Mouse (Mus musculus): Measurements from ENCODE around the gene Zc3h12c.

Gene Zc3h12c

DNA sequence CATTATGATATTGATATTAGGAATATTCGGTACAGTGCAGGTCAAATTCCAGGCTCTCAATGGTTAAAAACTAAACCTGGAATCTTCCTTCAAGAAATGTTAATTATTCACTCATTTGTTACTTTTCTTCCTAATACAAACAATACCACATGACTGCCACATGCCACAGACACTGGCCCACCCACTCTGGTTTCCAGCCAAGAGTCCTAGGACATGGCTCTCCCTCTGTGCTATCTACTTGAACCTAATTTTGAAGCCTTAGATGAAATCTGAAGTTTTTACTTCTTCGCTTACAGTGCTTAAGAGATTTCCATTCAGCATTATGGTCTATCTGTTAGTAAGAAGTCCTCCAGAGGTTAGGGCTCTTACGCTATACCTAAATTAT, 2.7 kb downstream of the Zc3h12c start:
- no peak for DNase-seq (ENCODE audit: low spot score)

GRCm38 (mm10) chr9:52165076-52165705, 3.2 kb downstream of the Zc3h12c start:
- DNase-seq (ENCODE audit: low spot score): no peak

DNA sequence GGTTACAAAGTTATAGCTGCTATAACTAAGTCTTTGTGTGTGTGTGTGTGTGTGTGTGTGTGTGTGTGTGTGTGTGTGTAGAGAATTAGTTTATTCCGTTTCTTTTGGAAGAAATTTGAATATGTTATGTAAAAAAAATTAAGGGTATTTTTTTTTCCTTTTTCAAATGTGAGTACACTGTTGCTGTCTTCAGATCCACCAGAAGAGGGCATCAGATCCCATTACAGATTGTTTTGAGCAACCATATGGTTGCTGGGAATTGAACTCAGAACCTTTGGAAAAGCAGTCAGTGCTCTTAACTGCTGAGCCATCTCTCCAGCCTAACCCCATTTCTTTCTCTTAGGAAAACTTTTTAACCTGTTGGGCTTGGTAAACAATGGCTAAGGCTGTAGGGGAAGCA, 7.9 kb downstream of the Zc3h12c start:
- DNase-seq (ENCODE audit: low spot score): no peak

DNA sequence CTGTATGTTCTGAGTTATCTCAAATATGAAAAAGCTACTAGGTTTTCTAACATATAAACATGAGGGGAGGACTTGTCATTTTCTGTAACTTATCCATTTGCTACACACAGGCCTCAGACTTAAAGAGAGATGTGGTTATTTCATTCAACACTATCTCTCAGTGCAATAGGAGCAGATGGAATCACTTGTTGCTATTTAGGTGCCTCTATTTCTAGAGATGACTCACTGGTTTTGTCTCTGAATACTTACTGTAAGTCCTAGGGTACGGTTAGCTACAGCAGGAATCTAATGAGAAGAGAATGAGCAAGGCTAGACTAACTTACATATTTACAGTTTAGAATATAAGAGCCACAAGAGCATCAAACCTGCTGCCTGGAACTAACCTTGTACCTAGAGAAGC, 9.8 kb downstream of the Zc3h12c start:
- no peak for DNase-seq (ENCODE audit: low spot score)

DNA sequence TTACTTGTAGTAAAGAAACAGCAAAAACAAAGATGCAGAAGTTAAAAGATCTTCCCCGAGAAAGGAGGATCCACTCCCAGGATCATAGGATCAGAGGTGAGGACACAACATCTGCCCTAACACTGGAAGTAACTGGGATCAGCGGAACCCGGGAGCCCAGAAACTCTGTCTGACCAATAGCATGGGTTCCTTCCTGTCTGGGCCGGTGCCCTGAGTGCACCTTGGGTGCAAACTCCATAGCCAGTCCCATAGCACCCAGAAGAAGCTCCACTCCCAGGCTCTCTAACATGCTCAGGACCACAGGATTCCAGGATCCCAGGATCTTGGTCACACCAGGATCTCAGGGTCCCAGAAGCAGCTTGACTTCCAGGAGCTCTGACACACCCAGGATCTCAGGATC, 13.0 kb downstream of the Zc3h12c start:
- DNase-seq (ENCODE audit: low spot score): no peak

- no peak for DNase-seq (ENCODE audit: low spot score)
Observed at GRCm38 (mm10) chr9:52154253-52154652, 14.1 kb downstream of the Zc3h12c start.

DNA sequence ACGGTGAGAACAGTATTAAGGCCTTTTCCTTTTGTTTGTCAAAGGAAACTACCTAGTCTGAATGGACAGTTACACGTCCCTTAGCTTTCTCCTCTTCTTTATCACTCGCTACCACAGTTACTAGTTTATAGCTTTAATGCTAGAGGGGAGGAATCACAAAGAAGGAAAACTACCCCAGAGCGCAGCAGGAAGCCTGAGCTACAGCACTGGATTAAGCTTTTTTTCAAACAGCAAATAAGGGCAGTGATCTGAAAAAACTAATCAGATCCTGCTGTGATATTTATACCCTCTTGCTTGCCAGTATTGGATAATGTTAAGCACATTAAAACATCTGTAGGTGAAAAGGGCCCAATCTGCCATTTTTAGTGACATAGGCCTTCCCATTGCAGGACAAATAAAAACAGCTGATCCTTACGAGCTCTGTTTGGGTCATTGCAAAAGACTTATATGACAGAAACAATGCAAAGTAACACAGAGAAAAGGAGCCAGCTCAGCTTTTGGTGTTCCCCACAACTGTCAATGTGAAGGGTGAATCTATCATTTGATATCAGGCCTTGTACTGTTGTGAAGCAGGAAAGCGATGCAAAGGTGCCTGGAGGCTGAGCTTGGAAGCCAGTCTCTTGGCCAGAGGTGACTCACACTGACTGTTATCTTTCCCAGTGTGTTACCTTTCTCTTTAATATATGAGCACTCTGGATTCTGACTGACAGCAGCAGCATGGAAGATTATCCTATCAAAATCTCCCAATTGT, 16.1 kb downstream of the Zc3h12c start:
- DNase-seq (ENCODE audit: low spot score): no peak

DNA sequence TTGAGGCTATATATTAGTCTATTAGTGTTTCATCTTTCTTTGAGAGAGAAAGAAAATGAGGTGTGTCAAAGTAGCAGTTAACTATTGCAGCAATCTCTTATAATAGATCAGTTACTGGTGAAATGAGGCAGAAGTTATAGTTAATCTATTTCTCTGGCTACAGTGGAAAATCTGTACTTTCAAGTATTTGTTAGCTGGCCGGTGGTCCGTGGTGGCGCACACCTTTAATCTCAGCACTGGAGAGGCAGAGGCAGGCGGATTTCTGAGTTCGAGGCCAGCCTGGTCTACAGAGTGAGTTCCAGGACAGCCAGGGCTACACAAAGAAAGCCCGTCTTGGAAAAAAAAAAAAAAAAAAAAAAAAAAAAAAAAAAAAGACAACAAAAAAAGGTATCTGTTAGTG, 18.6 kb downstream of the Zc3h12c start:
- DNase-seq (ENCODE audit: low spot score): no peak

GRCm38 (mm10) chr9:52149286-52149685, 19.1 kb downstream of the Zc3h12c start:
- DNase-seq (ENCODE audit: low spot score): no peak

GRCm38 (mm10) chr9:52148831-52149230, 19.5 kb downstream of the Zc3h12c start:
- no peak for DNase-seq (ENCODE audit: low spot score)

- no peak for DNase-seq (ENCODE audit: low spot score)
Observed at GRCm38 (mm10) chr9:52148311-52148710, 20.1 kb downstream of the Zc3h12c start.

GRCm38 (mm10) chr9:52146241-52146640, 22.1 kb downstream of the Zc3h12c start:
- DNase-seq (ENCODE audit: low spot score): no peak

- DNase-seq (ENCODE audit: low spot score): no peak
Observed at GRCm38 (mm10) chr9:52132771-52133170, 35.6 kb downstream of the Zc3h12c start.

DNA sequence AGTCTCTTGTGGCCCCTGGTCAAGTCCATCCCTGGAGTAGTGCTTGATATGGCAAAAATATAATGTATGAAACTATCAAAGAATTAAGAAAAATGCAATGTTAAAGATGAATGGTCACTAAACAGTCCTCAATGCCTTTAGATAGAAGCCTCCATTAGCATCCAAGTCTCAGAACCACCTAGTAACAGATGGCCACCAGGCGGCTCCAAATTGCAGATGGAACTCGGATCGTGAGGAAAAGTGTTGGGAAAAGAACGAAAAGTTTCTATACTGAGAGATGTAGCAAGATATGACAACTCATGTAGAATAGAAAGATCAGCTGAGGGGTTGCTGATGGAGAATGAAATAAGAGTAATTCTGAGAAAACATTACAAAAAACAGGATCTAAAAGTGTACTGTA, 38.0 kb downstream of the Zc3h12c start:
- DNase-seq (ENCODE audit: low spot score): peak; percentile 11

DNA sequence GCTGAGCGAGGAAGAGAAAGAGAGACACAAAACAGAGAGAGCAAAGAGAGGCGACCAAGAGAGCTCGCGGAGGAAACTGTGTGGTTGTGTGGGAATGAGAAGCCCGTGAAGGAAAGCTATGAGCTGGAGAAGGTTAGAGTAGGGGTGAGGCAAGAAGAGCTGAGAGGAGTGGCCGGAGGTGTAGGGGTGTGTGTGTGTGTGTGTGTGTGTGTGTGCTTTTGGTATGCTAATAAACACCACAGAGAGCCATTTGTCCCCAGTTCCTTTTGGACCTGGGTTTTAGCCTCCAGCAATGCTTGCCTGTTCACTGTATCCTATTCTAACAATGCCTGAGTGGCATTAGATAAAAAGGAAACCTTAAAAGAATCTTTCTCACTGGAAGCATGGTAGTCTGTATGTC, 43.1 kb downstream of the Zc3h12c start:
- DNase-seq (ENCODE audit: low spot score): no peak

GRCm38 (mm10) chr9:52119212-52119611, 49.2 kb downstream of the Zc3h12c start:
- no peak for DNase-seq (ENCODE audit: low spot score)

GRCm38 (mm10) chr9:52113091-52113490, 55.3 kb downstream of the Zc3h12c start:
- DNase-seq (ENCODE audit: low spot score): no peak

DNA sequence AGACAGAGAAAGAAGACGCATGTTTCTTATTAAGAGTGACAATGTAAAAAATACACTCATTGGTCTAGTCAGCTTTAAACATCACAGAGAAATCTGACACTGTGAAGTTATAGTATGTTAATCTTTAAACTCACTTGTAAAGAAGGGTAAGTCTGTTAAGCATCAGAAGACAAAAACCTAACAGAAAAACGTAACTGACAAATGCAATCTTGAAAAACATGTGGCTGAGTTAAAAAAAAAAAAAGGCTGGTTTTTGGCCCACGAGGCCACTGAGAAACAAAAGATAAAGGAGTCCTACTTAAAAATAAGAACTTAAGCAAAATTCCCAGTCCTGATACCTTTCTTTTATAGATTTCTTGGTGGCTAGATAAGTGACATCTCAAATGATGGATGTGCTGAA, 57.6 kb downstream of the Zc3h12c start:
- DNase-seq (ENCODE audit: low spot score): no peak

GRCm38 (mm10) chr9:52107161-52107560, 61.2 kb downstream of the Zc3h12c start:
- no peak for DNase-seq (ENCODE audit: low spot score)

DNA sequence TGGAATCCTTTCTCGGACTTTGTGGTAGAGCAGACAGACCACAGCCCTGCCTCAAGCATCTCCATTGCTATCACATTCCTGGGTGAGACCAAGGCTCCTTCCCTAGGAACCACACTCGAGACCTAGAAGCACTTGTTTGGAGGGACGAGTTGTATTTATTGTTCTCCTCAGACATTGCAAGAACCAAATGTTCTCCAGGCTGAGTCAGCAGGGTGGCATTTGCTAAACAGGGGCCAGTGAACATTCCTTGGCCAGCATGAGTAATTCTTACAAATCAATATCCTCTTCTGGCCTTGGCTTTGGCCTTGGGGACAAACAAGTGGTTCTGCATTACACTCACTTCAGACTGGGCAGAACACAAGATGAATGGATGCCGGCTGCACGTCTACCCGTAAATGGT, 62.9 kb downstream of the Zc3h12c start:
- DNase-seq (ENCODE audit: low spot score): no peak

- no peak for DNase-seq (ENCODE audit: low spot score)
Observed at GRCm38 (mm10) chr9:52104225-52104615, 64.2 kb downstream of the Zc3h12c start.

DNA sequence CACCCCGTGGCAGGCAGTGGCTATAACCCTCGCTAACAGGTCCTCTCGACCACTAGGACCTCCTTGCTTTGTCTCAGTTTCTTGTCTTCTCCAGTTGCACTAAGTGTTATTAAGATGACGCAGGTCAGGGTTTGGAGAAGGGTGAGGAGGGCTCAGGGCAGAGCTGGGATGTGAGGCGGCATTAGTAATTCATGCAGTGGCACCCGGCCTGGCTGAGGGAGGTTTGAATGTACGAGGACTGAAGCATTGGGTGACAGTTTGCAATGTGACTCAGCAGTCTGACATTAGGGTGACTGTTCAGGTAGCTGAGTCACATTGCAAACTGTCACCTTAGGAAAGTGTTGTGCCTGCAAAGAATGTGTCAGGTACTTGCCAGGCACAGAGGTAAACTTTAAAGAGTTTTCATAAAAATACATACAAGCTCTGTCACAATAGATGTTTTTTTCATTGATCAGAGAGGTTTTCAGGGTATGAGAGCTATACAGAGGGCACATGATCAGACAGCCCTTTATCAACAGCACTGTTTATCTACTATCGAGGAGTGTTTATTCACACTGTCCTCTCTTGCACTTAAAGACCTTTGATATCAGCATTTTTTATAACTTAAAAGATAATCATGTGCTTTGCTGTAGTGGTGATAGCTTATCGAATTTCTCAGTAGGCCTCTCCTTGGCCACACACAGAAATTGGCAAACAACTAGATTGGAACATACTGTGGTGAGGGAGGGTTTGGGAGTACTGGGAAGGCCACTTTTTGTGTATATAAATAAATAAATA, 64.7 kb downstream of the Zc3h12c start:
- DNase-seq (ENCODE audit: low spot score): no peak
